Mouse (Mus musculus) liver, embryonic 14.5 days (tissue): ENCODE results near the gene Clec2d.

Source experiments
- CTCF ChIP-seq: IDR thresholded peaks from 2 replicates; pipeline ENCODE4 v1.5.1; 2016; ENCODE audit warnings: antibody characterized with exemption, low read depth, control low read depth
- EP300 ChIP-seq: IDR thresholded peaks from 2 replicates; pipeline ENCODE4 v1.6.1; 2016; ENCODE audit warnings: antibody characterized with exemption, low read depth

DNA sequence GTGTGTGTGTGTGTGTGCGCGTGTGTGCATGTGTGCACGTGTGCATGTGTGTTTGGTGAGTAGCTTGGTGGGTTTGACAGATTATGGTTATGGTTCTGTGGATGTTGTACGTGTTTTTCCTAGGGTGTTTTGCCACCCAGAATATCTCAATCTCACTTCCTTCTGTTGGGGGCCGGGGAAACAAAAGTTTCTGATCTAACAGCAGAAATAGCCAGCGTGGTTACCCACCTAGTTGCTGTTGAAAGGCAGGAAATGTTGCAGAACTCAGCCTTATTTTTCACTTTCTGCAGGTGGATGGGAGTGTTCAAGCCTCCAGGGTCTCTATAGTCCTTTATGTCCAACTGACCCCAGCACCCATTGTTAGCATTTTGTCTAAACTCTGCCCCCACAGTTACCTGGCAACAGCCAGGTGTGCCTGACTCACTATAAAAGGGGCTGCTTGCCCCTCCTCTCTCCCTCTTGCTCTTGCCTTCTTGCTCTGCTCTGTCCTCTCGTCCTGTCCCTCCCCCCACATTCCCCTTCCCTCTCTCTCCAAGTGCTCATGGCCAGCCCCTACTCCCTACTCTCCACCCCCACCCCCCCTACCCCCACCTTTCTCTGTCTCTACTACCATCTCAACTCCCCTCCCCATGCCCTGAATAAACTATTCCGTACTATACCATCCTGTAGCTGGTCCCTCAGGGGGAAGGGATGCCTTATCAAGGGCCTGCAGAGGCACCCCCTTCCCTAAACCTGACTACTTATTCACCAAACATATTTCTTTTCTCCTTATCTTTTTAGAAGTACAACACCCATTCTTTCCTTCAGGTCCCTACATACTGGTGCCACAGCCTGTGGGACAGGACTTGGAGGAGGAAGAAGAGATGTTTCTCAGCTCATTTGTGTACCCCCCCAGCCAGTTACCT is 54.3 kb downstream of the Clec2d start:
- TF ChIP-seq CTCF, result no peak
- TF ChIP-seq EP300, result peak; percentile 55
